In genomic region chr4:53353399-53354090, GRCm38 (mm10) we compare ENCODE assay signal across 14 mouse cellular contexts.
DNase-seq lines count a peak whose midpoint lies in the region; ATAC-seq and TF ChIP-seq lines count a peak whose summit lies in the region.
"Had no signal": no experiment of that assay in that cellular context is flagged by ENCODE, and none has a peak within 500 bp of the region (broad histone marks: within the 10 kb centered on the region; RNA-seq: fewer than 3 reads in every experiment).

No protein-coding gene starts in this region.

- no peak overlapping the region for H3K4me3 ChIP-seq in hindbrain, embryonic 10.5 days
- no peak overlapping the region for H3K4me3 ChIP-seq in hindbrain, embryonic 14.5 days (replicated peaks; ENCODE audit: low read length)
- H3K4me3 ChIP-seq in bone marrow macrophage, adult 2 months (ENCODE audit: insufficient read depth, low read length), result no peak overlapping the region
- no peak overlapping the region for H3K4me3 ChIP-seq in limb, embryonic 10.5 days
- H3K4me3 ChIP-seq in thymus, adult 2 months (ENCODE audit: control insufficient read depth, insufficient read depth, low read length), result no peak overlapping the region
- H3K4me3 ChIP-seq: intestine, embryonic 15.5 days; stomach, embryonic 15.5 days had no signal

- no peaks in the 10 kb centered on the region for H3K36me3 ChIP-seq in hindbrain, embryonic 10.5 days
- H3K36me3 ChIP-seq in hindbrain, embryonic 14.5 days (replicated peaks; ENCODE audit: control insufficient read depth, insufficient read depth), result no peaks in the 10 kb centered on the region
- no peaks in the 10 kb centered on the region for H3K36me3 ChIP-seq in limb, embryonic 10.5 days
- H3K36me3 ChIP-seq in thymus, adult 2 months (ENCODE audit: control insufficient read depth, insufficient read depth, low read length), result no peaks in the 10 kb centered on the region
- H3K36me3 ChIP-seq: intestine, embryonic 15.5 days; stomach, embryonic 15.5 days had no signal

- WGBS in hindbrain, embryonic 10.5 days, result 60% methylated on average over 4 of the region's 4 CpGs
- 53% methylated on average over 4 of the region's 4 CpGs for WGBS in hindbrain, embryonic 14.5 days
- WGBS in limb, embryonic 10.5 days, result 67% methylated on average over 4 of the region's 4 CpGs
- 48% methylated on average over 4 of the region's 4 CpGs for WGBS in thymus, adult 2 months

- 0 out of 2 replicates have a peak overlapping the region, but pooled peaks have one; percentile 23 for H3K27ac ChIP-seq in hindbrain, embryonic 10.5 days
- H3K27ac ChIP-seq in hindbrain, embryonic 14.5 days, result no peak overlapping the region
- H3K27ac ChIP-seq in bone marrow macrophage, adult 2 months (ENCODE audit: insufficient read depth, low read depth, low read length), result peak overlapping the region; percentile 86
- peak overlapping the region; percentile 68 for H3K27ac ChIP-seq in limb, embryonic 10.5 days
- no peak overlapping the region for H3K27ac ChIP-seq in thymus, adult 2 months (ENCODE audit: control insufficient read depth, insufficient read depth, low read length)
- H3K27ac ChIP-seq: intestine, embryonic 15.5 days; liver, embryonic 14.5 days; stomach, embryonic 15.5 days had no signal

- no peak for DNase-seq in hindbrain, embryonic 10.5 days (ENCODE audit: low spot score)
- DNase-seq in hindbrain, embryonic 14.5 days (ENCODE audit: low spot score), result no peak
- DNase-seq in B cell, adult 2 months, result peak; percentile 22 to 29
- no peak for DNase-seq in limb, embryonic 10.5 days (ENCODE audit: low spot score)
- DNase-seq in thymus, adult 2 months, result no peak
- DNase-seq in urinary bladder, postnatal 10 days (ENCODE audit: low spot score), result no peak
- no peak for DNase-seq in embryo, embryonic 10 days (ENCODE audit: low spot score)
- DNase-seq: adrenal gland, adult 8-10 months; cerebellum, adult 9-11 months; gastrocnemius, postnatal 14 days had no signal

- H3K4me2 ChIP-seq in hindbrain, embryonic 14.5 days (replicated peaks), result no peak overlapping the region
- H3K4me2 ChIP-seq: intestine, embryonic 15.5 days; stomach, embryonic 15.5 days had no signal

- no peak for TF ChIP-seq POLR2A in bone marrow macrophage, adult 2 months (IDR thresholded peaks at IDR 0.05; ENCODE audit: borderline replicate concordance, low read depth, low read length)
- TF ChIP-seq POLR2A in thymus, adult 2 months (IDR thresholded peaks at IDR 0.05; ENCODE audit: control insufficient read depth, extremely low read depth, insufficient read depth, low read length, poor library complexity), result no peak

- no peaks in the 10 kb centered on the region for H3K9me3 ChIP-seq in hindbrain, embryonic 10.5 days
- H3K9me3 ChIP-seq in hindbrain, embryonic 14.5 days (ENCODE audit: control insufficient read depth, low read length), result no peaks in the 10 kb centered on the region
- no peaks in the 10 kb centered on the region for H3K9me3 ChIP-seq in limb, embryonic 10.5 days (replicated peaks)
- H3K9me3 ChIP-seq: intestine, embryonic 15.5 days; stomach, embryonic 15.5 days had no signal

- TF ChIP-seq CTCF in bone marrow macrophage, adult 2 months (IDR thresholded peaks at IDR 0.05; ENCODE audit: low read depth, low read length), result no peak
- TF ChIP-seq CTCF in thymus, adult 2 months (IDR thresholded peaks at IDR 0.05; ENCODE audit: borderline replicate concordance, control insufficient read depth, extremely low read depth, insufficient read depth, low read length, poor library complexity), result no peak

- H3K9ac ChIP-seq in hindbrain, embryonic 14.5 days, result no peak overlapping the region
- H3K9ac ChIP-seq: intestine, embryonic 15.5 days; liver, embryonic 14.5 days; stomach, embryonic 15.5 days had no signal

- no peaks in the 10 kb centered on the region for H3K27me3 ChIP-seq in hindbrain, embryonic 10.5 days (ENCODE audit: insufficient read depth, poor library complexity, severe bottlenecking)
- no peaks in the 10 kb centered on the region for H3K27me3 ChIP-seq in hindbrain, embryonic 14.5 days (ENCODE audit: control insufficient read depth, insufficient read depth, low read length)
- no peaks in the 10 kb centered on the region for H3K27me3 ChIP-seq in limb, embryonic 10.5 days (ENCODE audit: low read depth, poor library complexity, severe bottlenecking)
- H3K27me3 ChIP-seq in thymus, adult 2 months (ENCODE audit: control insufficient read depth, insufficient read depth, low read length), result no peaks in the 10 kb centered on the region
- H3K27me3 ChIP-seq: intestine, embryonic 15.5 days; stomach, embryonic 15.5 days had no signal

- ATAC-seq in hindbrain, embryonic 14.5 days (ENCODE audit: low FRiP score), result no peak
- ATAC-seq: intestine, embryonic 15.5 days had no signal

- H3K4me1 ChIP-seq in hindbrain, embryonic 10.5 days (replicated peaks), result peaks cover 10% of the 10 kb centered on the region
- no peaks in the 10 kb centered on the region for H3K4me1 ChIP-seq in hindbrain, embryonic 14.5 days (replicated peaks; ENCODE audit: control insufficient read depth, insufficient read depth, low read length)
- peaks cover 28% of the 10 kb centered on the region for H3K4me1 ChIP-seq in bone marrow macrophage, adult 2 months (ENCODE audit: control insufficient read depth, insufficient read depth, low read length)
- H3K4me1 ChIP-seq in limb, embryonic 10.5 days, result peaks cover 8% of the 10 kb centered on the region; the same call in 1 of the 2 replicates
- H3K4me1 ChIP-seq in thymus, adult 2 months (replicated peaks; ENCODE audit: control insufficient read depth, insufficient read depth, low read length), result no peaks in the 10 kb centered on the region
- H3K4me1 ChIP-seq: intestine, embryonic 15.5 days; stomach, embryonic 15.5 days had no signal

Comparison
In these comparisons a context has a peak if more than half of its experiments do, and no peak if none do; other contexts are left out.
1. H3K27ac ChIP-seq: peak in hindbrain, embryonic 10.5 days (single experiment), bone marrow macrophage, adult 2 months (single experiment) and limb, embryonic 10.5 days (single experiment); none in hindbrain, embryonic 14.5 days (single experiment) and thymus, adult 2 months (single experiment).
2. DNase-seq: peak in B cell, adult 2 months (2 of 2); none in hindbrain, embryonic 10.5 days (single experiment), hindbrain, embryonic 14.5 days (single experiment), limb, embryonic 10.5 days (single experiment), thymus, adult 2 months (single experiment), urinary bladder, postnatal 10 days (single experiment) and embryo, embryonic 10 days (single experiment).